Mouse (Mus musculus) forebrain, embryonic 15.5 days (tissue): ENCODE data around the gene Grwd1. TPM values are rescaled to one million over a fixed set of nuclear protein-coding genes. Genes with fewer than 3 reads are reported as not detected.

Source experiments
- ATAC-seq: fragments of 200-750 bp; cut with Nextera tagmentation; replicated peaks from 2 replicates; pipeline ENCODE4 v1.8.0; 2017; ENCODE audit warnings: mild to moderate bottlenecking, moderate TSS enrichment, moderate library complexity
- H3K27ac ChIP-seq: fragments of 300-500 bp; sonication (generic); replicated peaks from 2 replicates; pipeline ENCODE4 v1.5.1; 2015; ENCODE audit warnings: mild to moderate bottlenecking, inconsistent platforms
- H3K27me3 ChIP-seq: fragments of 300-500 bp; sonication (generic); 2 replicates; pipeline ENCODE4 v1.6.1; 2015; ENCODE audit warnings: inconsistent platforms
- H3K36me3 ChIP-seq: fragments of 300-500 bp; sonication (generic); 2 replicates; pipeline ENCODE4 v1.6.1; 2015; ENCODE audit warnings: mild to moderate bottlenecking, inconsistent platforms
- H3K4me1 ChIP-seq: fragments of 300-500 bp; sonication (generic); 2 replicates; pipeline ENCODE4 v1.6.1; 2015; ENCODE audit warnings: inconsistent platforms
- H3K4me2 ChIP-seq: fragments of 300-500 bp; sonication (generic); replicated peaks from 2 replicates; pipeline ENCODE4 v1.6.1; 2015; ENCODE audit warnings: mild to moderate bottlenecking, inconsistent platforms
- H3K4me3 ChIP-seq: fragments of 300-500 bp; sonication (generic); 2 replicates; pipeline ENCODE4 v1.5.1; 2015; ENCODE audit warnings: mild to moderate bottlenecking, inconsistent platforms
- H3K9ac ChIP-seq: fragments of 300-500 bp; sonication (generic); replicated peaks from 2 replicates; pipeline ENCODE4 v1.6.1; 2015; ENCODE audit warnings: mild to moderate bottlenecking, inconsistent platforms
- H3K9me3 ChIP-seq: fragments of 300-500 bp; sonication (generic); 2 replicates; pipeline ENCODE4 v1.6.1; 2016; ENCODE audit warnings: inconsistent platforms
- WGBS: fragments of 180-500 bp; shearing (Covaris S2); methylation state at CpG from one replicate; pipeline ENCODE4 v1.1.7; 2015; ENCODE audit warnings: mixed read lengths; 5-methylcytosine and 5-hydroxymethylcytosine counted together
- polyA plus RNA-seq: library from polyadenylated mRNA; unstranded; fragments of >200 nt; fragmentation: Nextera tagmentation; extraction: Ambion mirVana; gene quantifications from 2 replicates; pipeline ENCODE4 v1.2.1, GENCODE M21; 2015

Grwd1 gene
- polyA plus RNA-seq, 1 experiment from 2014 or later: 46.9 TPM

GRCm38 (mm10) chr7:45865925-45866910, 35.5 kb upstream of the Grwd1 start:
- Histone ChIP-seq H3K9ac (peak overlapping the region; percentile 68), H3K27me3 (peaks cover 14% of the 10 kb centered on the region; the same call in 1 of the 2 replicates), H3K27ac (peak overlapping the region; percentile 46), H3K36me3 (no peaks in the 10 kb centered on the region), H3K9me3 (no peaks in the 10 kb centered on the region), H3K4me1 (peaks cover 34% of the 10 kb centered on the region), H3K4me3 (peak overlapping the region; percentile 52), H3K4me2 (peak overlapping the region; percentile 55)
- peak; percentile 63 for ATAC-seq
- WGBS: under 1% methylated on average over 115 of the region's 117 CpGs

- H3K4me3 ChIP-seq: no peak overlapping the region
- H3K36me3 ChIP-seq: no peaks in the 10 kb centered on the region
- H3K9me3 ChIP-seq: no peaks in the 10 kb centered on the region
- peaks cover 19% of the 10 kb centered on the region for H3K4me1 ChIP-seq
- no peak overlapping the region for H3K27ac ChIP-seq
- 71% methylated on average over 3 of the region's 3 CpGs for WGBS
- no peak overlapping the region for H3K9ac ChIP-seq
- H3K4me2 ChIP-seq: no peak overlapping the region
- peaks cover 10% of the 10 kb centered on the region; the same call in 1 of the 2 replicates for H3K27me3 ChIP-seq
- no peak for ATAC-seq
Measured at GRCm38 (mm10) chr7:45864435-45864834, 33.7 kb upstream of the Grwd1 start.

GRCm38 (mm10) chr7:45862804-45863203, 32.1 kb upstream of the Grwd1 start:
- no peaks in the 10 kb centered on the region for H3K36me3 ChIP-seq
- no peak overlapping the region for H3K27ac ChIP-seq
- H3K27me3 ChIP-seq: peaks cover 11% of the 10 kb centered on the region
- no peak overlapping the region for H3K4me2 ChIP-seq
- H3K4me3 ChIP-seq: no peak overlapping the region
- peaks cover 13% of the 10 kb centered on the region for H3K4me1 ChIP-seq
- H3K9me3 ChIP-seq: no peaks in the 10 kb centered on the region
- no peak overlapping the region for H3K9ac ChIP-seq
- no peak for ATAC-seq
- 90% methylated on average over 7 of the region's 7 CpGs for WGBS

- no peak overlapping the region for H3K4me2 ChIP-seq
- H3K9ac ChIP-seq: no peak overlapping the region
- peaks cover 12% of the 10 kb centered on the region for H3K4me1 ChIP-seq
- no peaks in the 10 kb centered on the region for H3K36me3 ChIP-seq
- 69% methylated on average over 4 of the region's 4 CpGs for WGBS
- H3K27ac ChIP-seq: no peak overlapping the region
- no peaks in the 10 kb centered on the region for H3K9me3 ChIP-seq
- no peak for ATAC-seq
- H3K27me3 ChIP-seq: peaks cover 17% of the 10 kb centered on the region
- H3K4me3 ChIP-seq: no peak overlapping the region
Measured at GRCm38 (mm10) chr7:45859008-45859407, 28.3 kb upstream of the Grwd1 start.

DNA sequence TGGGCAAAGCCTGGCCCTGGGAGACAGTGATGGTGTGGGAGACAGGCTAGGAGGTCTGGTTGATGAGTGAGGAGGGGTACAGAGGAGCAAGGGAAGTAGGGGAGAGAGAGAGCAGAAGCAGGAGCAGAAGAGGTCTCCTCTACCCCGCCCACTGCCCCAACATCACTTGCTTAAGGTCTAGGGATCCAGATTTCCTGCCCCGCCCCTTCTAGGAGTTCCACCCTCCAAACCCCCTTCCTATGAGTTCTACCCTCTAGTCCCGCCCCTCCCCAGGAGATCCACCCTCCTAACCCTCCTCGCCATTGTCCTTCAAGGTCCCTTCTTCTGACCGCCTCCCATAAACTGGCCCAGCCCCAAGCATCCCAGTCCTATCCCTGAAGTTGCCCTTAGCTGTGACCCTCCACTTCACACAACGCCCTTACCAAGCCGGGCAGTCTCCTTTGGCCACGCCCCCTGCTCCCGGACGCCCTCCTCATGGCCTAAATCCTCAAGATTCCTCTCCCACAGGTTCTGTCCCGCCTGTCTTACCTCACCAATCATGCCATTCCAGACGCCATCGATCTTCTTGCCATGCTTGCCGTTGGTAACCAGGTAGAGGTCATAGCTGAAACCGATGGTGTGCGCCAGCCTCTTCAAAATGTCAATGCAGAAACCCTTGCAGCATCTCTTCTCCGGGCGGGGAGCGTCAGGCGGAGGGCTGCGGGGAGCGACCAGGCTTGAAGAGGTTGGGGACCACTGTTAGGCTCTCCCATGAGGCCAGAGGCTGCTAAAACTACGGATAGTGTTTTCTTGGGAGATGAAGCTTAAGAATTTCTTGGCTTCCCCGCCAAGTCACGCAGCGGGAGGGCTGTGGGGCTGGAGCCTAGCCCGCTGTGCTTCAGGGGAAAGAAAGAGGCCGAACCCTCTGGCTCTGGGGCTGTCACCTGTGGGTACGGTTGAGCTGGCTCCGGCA, 26.5 kb upstream of the Grwd1 start:
- H3K27me3 ChIP-seq: peaks cover 14% of the 10 kb centered on the region
- WGBS: 3% methylated on average over 30 of the region's 30 CpGs
- peaks cover 12% of the 10 kb centered on the region for H3K4me1 ChIP-seq
- H3K27ac ChIP-seq: no peak overlapping the region
- H3K4me3 ChIP-seq: peak overlapping the region; percentile 33
- peak overlapping the region; percentile 55 for H3K4me2 ChIP-seq
- H3K9ac ChIP-seq: peak overlapping the region; percentile 40
- H3K36me3 ChIP-seq: no peaks in the 10 kb centered on the region
- no peaks in the 10 kb centered on the region for H3K9me3 ChIP-seq
- ATAC-seq: no peak; the same call in 1 of the 2 replicates

GRCm38 (mm10) chr7:45853089-45853488, 22.3 kb upstream of the Grwd1 start:
- no peak for ATAC-seq
- H3K27ac ChIP-seq: no peak overlapping the region
- no peaks in the 10 kb centered on the region for H3K36me3 ChIP-seq
- H3K9me3 ChIP-seq: no peaks in the 10 kb centered on the region
- peaks cover 9% of the 10 kb centered on the region; the same call in 1 of the 2 replicates for H3K27me3 ChIP-seq
- peaks cover 14% of the 10 kb centered on the region for H3K4me1 ChIP-seq
- WGBS: 81% methylated on average over 12 of the region's 12 CpGs
- no peak overlapping the region for H3K4me3 ChIP-seq
- no peak overlapping the region for H3K9ac ChIP-seq
- H3K4me2 ChIP-seq: no peak overlapping the region

DNA sequence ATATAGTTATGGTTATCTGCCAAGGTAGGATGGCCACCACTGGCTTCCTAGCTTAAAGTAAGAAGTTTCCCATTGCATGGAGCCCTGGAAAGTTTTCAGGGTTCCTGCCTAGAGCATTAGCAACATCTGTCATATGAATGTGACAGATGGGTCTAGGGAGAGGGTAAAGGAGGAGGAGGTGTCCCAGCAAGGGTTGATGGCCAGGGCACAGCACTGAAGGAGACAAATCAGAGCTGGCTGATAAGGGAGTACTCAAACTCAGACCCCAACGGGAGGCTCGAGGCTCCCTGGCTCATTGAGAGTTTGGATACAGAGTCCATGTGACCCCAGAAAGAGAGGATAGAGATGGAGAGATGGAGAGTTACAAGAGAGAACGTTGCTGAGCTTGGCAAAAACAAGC, 19.9 kb upstream of the Grwd1 start:
- 92% methylated on average over 3 of the region's 3 CpGs for WGBS
- peaks cover 3% of the 10 kb centered on the region; the same call in 1 of the 2 replicates for H3K4me1 ChIP-seq
- H3K9ac ChIP-seq: no peak overlapping the region
- H3K36me3 ChIP-seq: no peaks in the 10 kb centered on the region
- no peaks in the 10 kb centered on the region for H3K27me3 ChIP-seq
- H3K4me2 ChIP-seq: no peak overlapping the region
- H3K9me3 ChIP-seq: no peaks in the 10 kb centered on the region
- H3K4me3 ChIP-seq: no peak overlapping the region
- ATAC-seq: no peak
- no peak overlapping the region for H3K27ac ChIP-seq

GRCm38 (mm10) chr7:45848447-45849027, 17.8 kb upstream of the Grwd1 start:
- no peak overlapping the region for H3K4me2 ChIP-seq
- H3K9ac ChIP-seq: no peak overlapping the region
- no peaks in the 10 kb centered on the region for H3K27me3 ChIP-seq
- no peak overlapping the region for H3K4me3 ChIP-seq
- no peaks in the 10 kb centered on the region for H3K36me3 ChIP-seq
- 2% methylated on average over 6 of the region's 6 CpGs for WGBS
- no peak for ATAC-seq
- H3K27ac ChIP-seq: no peak overlapping the region
- peaks cover 3% of the 10 kb centered on the region; the same call in 1 of the 2 replicates for H3K4me1 ChIP-seq
- H3K9me3 ChIP-seq: no peaks in the 10 kb centered on the region

GRCm38 (mm10) chr7:45842950-45843744, 12.4 kb upstream of the Grwd1 start:
- H3K4me3 ChIP-seq: no peak overlapping the region
- H3K27me3 ChIP-seq: no peaks in the 10 kb centered on the region
- H3K9me3 ChIP-seq: no peaks in the 10 kb centered on the region
- H3K4me2 ChIP-seq: no peak overlapping the region
- no peaks in the 10 kb centered on the region for H3K4me1 ChIP-seq
- no peak for ATAC-seq
- no peaks in the 10 kb centered on the region for H3K36me3 ChIP-seq
- no peak overlapping the region for H3K27ac ChIP-seq
- H3K9ac ChIP-seq: no peak overlapping the region
- WGBS: 88% methylated on average over 10 of the region's 10 CpGs

DNA sequence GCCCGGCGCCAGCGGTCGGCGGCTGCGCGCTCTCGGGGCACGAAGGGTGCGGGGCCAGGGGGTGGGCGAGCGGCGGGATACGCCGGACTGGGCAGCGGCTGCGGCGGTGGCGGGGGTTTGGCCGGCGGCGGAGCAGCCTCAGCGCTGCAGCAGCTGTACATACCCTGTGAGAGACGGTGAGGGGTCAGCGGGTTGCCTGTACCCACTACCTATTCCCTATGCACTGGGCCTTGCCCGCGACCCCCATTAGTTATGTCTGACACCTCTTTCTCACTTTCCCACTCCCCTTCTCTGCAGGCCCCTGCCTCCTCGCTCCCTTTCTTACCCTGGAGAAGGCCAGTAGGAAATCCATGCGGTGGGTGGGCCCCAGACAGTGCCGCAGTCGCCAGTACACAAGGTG, 3.2 kb upstream of the Grwd1 start:
- peaks cover 56% of the 10 kb centered on the region for H3K27me3 ChIP-seq
- peak overlapping the region; percentile 34 for H3K4me2 ChIP-seq
- WGBS: 6% methylated on average over 18 of the region's 31 CpGs

More for the DNA sequence above, 3.2 kb upstream of the Grwd1 start:
- ATAC-seq: no peak
- Histone ChIP-seq H3K4me1 (peaks cover 31% of the 10 kb centered on the region), H3K9me3 (no peaks in the 10 kb centered on the region), H3K36me3 (peaks cover 5% of the 10 kb centered on the region; the same call in 1 of the 2 replicates), H3K27ac (no peak overlapping the region), H3K4me3 (peak overlapping the region; percentile 34), H3K9ac (0 out of 2 replicates have a peak overlapping the region, but pooled peaks have one; percentile 4)
